Mouse (Mus musculus): Measurements from ENCODE around the gene Kctd15. TPM values are rescaled to one million over a fixed set of nuclear protein-coding genes. Genes with fewer than 3 reads are reported as not detected.

Kctd15 gene
- polyA plus RNA-seq, 1 experiment from 2014 or later, result 41.9 TPM

DNA sequence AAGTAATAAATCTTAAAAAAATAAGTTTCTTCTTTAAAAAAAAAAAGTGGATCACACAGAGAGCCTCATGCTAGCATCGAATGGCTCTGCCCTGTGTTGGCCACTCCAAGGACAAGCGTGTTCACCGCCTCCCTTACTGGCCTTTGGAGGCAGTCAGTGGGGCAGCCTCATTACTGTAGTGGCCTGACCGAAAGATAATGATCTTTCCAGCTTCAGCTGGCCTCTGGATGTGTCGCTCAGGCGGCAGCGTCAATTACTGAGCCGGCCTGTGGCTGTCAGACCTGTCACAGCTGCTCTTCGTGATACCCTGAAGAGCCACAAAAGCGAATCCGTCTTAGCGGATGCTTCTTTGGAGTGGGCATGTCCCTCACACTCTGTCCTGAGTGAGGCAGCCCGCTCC, 33.6 kb upstream of the Kctd15 start:
- Histone ChIP-seq H3K9me3 (ENCODE audit: low read length) (no peaks in the 10 kb centered on the region), H3K4me1 (ENCODE audit: insufficient read depth, low read length) (peaks cover 23% of the 10 kb centered on the region), H3K9ac (replicated peaks; ENCODE audit: low read length) (no peak overlapping the region), H3K36me3 (ENCODE audit: insufficient read depth, low read length) (no peaks in the 10 kb centered on the region), H3K4me2 (replicated peaks; ENCODE audit: low read depth, low read length) (no peak overlapping the region), H3K4me3 (ENCODE audit: low read length) (no peak overlapping the region), H3K27me3 (ENCODE audit: insufficient read depth, low read length) (no peaks in the 10 kb centered on the region), H3K27ac (ENCODE audit: low read length) (no peak overlapping the region)
- no peak; the same call in 1 of the 2 replicates for ATAC-seq (ENCODE audit: low FRiP score, low TSS enrichment)
- 43% methylated on average over 13 of the region's 13 CpGs for WGBS

DNA sequence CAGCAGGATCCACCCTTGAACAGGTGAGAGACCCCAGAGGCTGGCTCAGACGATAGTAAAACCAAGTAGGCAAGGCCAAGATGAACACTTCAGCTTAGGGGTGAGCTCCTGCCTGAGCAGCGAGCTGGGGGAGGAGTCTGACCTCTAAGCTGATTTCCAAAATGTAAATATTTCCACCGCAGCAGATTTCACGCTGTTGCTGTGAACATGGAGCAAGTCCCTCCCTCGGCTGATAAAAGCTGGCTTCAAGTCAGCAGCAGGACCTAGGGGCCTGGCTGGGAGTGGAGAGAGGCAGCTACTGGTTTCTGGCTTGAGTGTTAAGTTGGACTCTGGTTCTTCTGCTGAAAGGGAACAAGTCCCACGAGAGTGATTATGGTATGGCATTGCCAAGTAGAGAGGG, 32.5 kb upstream of the Kctd15 start:
- no peaks in the 10 kb centered on the region for H3K9me3 ChIP-seq (ENCODE audit: low read length)
- no peak for ATAC-seq (ENCODE audit: low FRiP score, low TSS enrichment)
- peaks cover 23% of the 10 kb centered on the region for H3K4me1 ChIP-seq (ENCODE audit: insufficient read depth, low read length)
- H3K4me3 ChIP-seq (ENCODE audit: low read length), result no peak overlapping the region
- H3K4me2 ChIP-seq (replicated peaks; ENCODE audit: low read depth, low read length), result no peak overlapping the region
- H3K27ac ChIP-seq (ENCODE audit: low read length), result no peak overlapping the region
- H3K27me3 ChIP-seq (ENCODE audit: insufficient read depth, low read length), result no peaks in the 10 kb centered on the region
- WGBS, result 23% methylated on average over 6 of the region's 6 CpGs
- no peaks in the 10 kb centered on the region for H3K36me3 ChIP-seq (ENCODE audit: insufficient read depth, low read length)
- no peak overlapping the region for H3K9ac ChIP-seq (replicated peaks; ENCODE audit: low read length)

DNA sequence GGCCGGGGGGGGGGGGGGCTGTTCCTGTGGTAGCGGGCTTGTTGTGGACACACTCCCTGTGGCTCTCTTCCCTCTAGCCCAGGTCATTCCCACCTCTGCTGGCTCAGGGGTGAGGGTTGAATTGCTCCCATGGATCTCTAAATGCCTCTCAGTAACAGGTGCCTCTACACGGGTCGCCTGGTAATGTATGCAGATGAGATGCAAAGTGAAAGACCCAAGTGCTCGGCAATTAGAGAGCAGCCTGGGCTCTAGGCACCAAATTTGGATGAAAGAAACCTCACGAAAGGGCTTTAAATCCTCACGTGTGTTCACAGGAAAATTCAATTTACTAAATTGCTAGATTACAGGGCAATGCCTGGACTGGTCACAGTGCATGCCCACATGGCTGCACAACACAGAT, 29.3 kb upstream of the Kctd15 start:
- H3K9ac ChIP-seq (replicated peaks; ENCODE audit: low read length), result no peak overlapping the region
- no peaks in the 10 kb centered on the region for H3K36me3 ChIP-seq (ENCODE audit: insufficient read depth, low read length)
- no peaks in the 10 kb centered on the region for H3K27me3 ChIP-seq (ENCODE audit: insufficient read depth, low read length)
- 43% methylated on average over 7 of the region's 7 CpGs for WGBS
- H3K4me2 ChIP-seq (replicated peaks; ENCODE audit: low read depth, low read length), result no peak overlapping the region
- no peak overlapping the region for H3K4me3 ChIP-seq (ENCODE audit: low read length)
- no peak overlapping the region for H3K27ac ChIP-seq (ENCODE audit: low read length)
- no peak for ATAC-seq (ENCODE audit: low FRiP score, low TSS enrichment)
- no peaks in the 10 kb centered on the region for H3K9me3 ChIP-seq (ENCODE audit: low read length)
- peaks cover 10% of the 10 kb centered on the region; the same call in 1 of the 2 replicates for H3K4me1 ChIP-seq (ENCODE audit: insufficient read depth, low read length)

DNA sequence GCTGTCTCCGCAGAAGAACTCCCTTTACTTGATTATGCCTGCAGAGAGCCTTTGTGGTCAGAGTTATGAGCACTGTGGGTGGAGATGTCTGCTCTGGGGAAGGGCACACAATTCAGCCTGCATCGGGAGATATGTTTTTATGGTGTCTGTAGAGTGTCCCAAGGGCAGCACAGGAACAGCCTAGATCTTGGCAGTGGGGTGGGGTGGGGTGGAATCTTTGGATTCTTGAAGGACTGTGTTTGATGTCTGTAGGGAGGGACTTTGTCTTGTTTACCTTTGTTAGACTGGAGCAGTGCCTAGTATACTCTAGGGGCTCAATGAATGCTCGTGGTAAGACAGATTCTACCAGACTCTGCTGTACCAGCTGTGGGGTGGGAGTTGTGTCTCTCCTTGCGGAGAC, 28.6 kb upstream of the Kctd15 start:
- no peak overlapping the region for H3K4me2 ChIP-seq (replicated peaks; ENCODE audit: low read depth, low read length)
- 0 out of 2 replicates have a peak, but pooled peaks cover 9% of the 10 kb centered on the region for H3K4me1 ChIP-seq (ENCODE audit: insufficient read depth, low read length)
- no peaks in the 10 kb centered on the region for H3K36me3 ChIP-seq (ENCODE audit: insufficient read depth, low read length)
- no peak overlapping the region for H3K4me3 ChIP-seq (ENCODE audit: low read length)
- no peaks in the 10 kb centered on the region for H3K27me3 ChIP-seq (ENCODE audit: insufficient read depth, low read length)
- ATAC-seq (ENCODE audit: low FRiP score, low TSS enrichment), result no peak
- no peaks in the 10 kb centered on the region for H3K9me3 ChIP-seq (ENCODE audit: low read length)
- no peak overlapping the region for H3K27ac ChIP-seq (ENCODE audit: low read length)
- no peak overlapping the region for H3K9ac ChIP-seq (replicated peaks; ENCODE audit: low read length)
- WGBS, result 60% methylated on average over 4 of the region's 4 CpGs

DNA sequence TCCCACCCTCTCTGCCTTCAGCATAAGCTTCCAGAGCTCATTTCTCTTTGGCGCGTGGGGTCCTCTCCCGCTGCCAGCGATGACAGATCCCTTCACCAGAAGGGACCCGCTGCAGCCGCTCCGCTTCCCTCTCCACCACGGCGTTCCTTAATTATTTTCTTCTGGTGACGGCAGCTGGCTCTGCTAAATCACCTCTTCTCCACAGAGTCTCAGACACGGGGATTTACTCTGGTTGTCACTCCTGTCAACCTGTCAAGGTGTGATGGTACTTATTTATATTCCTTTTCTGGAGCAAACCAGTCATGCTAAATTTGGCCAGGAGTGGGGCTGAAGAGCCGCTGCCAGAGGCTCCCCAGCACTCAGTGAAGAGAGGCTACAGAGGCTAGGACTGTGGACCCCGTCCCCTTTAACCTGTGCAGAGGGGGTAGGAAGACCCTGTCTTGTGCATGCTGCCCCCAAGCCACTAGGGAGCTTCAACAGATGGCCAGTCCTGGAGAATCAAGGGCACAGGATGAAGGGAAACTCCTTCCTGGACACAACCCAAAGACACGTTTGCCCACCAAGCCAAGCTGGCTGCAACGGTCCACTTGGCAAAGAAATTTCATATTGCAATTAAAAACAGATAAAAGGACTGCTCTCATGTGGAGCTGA, 24.4 kb upstream of the Kctd15 start:
- no peak for ATAC-seq (ENCODE audit: low FRiP score, low TSS enrichment)
- H3K27ac ChIP-seq (ENCODE audit: low read length), result no peak overlapping the region
- no peak overlapping the region for H3K9ac ChIP-seq (replicated peaks; ENCODE audit: low read length)
- no peaks in the 10 kb centered on the region for H3K36me3 ChIP-seq (ENCODE audit: insufficient read depth, low read length)
- H3K4me2 ChIP-seq (replicated peaks; ENCODE audit: low read depth, low read length), result no peak overlapping the region
- 50% methylated on average over 15 of the region's 15 CpGs for WGBS
- H3K4me1 ChIP-seq (ENCODE audit: insufficient read depth, low read length), result 0 out of 2 replicates have a peak, but pooled peaks cover 5% of the 10 kb centered on the region
- H3K27me3 ChIP-seq (ENCODE audit: insufficient read depth, low read length), result peaks cover 2% of the 10 kb centered on the region
- no peak overlapping the region for H3K4me3 ChIP-seq (ENCODE audit: low read length)
- no peaks in the 10 kb centered on the region for H3K9me3 ChIP-seq (ENCODE audit: low read length)

DNA sequence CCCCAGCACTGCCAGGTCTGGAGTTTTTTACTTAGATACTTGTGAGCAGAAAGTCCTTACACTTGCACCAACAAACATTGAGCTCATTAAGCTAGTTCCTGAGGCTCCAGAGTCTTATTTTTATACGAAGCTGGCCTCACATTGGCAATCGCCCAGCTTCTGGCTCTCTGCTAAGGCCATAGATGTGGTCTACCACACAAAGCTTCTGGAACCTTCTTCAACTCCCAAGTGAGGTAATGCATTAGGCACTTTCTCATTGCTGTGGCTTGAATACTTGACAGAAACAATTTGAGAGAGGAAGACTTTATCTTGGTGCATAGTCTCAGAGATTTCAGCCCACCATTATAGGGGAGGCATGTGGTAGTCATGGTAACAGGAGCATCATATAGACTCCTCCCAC, 23.4 kb upstream of the Kctd15 start:
- Histone ChIP-seq H3K9ac (replicated peaks; ENCODE audit: low read length) (no peak overlapping the region), H3K4me1 (ENCODE audit: insufficient read depth, low read length) (peaks cover 12% of the 10 kb centered on the region), H3K27me3 (ENCODE audit: insufficient read depth, low read length) (peaks cover 12% of the 10 kb centered on the region), H3K27ac (ENCODE audit: low read length) (no peak overlapping the region), H3K4me3 (ENCODE audit: low read length) (no peak overlapping the region), H3K36me3 (ENCODE audit: insufficient read depth, low read length) (no peaks in the 10 kb centered on the region), H3K9me3 (ENCODE audit: low read length) (no peaks in the 10 kb centered on the region), H3K4me2 (replicated peaks; ENCODE audit: low read depth, low read length) (no peak overlapping the region)
- WGBS, result 76% methylated on average over 2 of the region's 2 CpGs
- ATAC-seq (ENCODE audit: low FRiP score, low TSS enrichment), result no peak

DNA sequence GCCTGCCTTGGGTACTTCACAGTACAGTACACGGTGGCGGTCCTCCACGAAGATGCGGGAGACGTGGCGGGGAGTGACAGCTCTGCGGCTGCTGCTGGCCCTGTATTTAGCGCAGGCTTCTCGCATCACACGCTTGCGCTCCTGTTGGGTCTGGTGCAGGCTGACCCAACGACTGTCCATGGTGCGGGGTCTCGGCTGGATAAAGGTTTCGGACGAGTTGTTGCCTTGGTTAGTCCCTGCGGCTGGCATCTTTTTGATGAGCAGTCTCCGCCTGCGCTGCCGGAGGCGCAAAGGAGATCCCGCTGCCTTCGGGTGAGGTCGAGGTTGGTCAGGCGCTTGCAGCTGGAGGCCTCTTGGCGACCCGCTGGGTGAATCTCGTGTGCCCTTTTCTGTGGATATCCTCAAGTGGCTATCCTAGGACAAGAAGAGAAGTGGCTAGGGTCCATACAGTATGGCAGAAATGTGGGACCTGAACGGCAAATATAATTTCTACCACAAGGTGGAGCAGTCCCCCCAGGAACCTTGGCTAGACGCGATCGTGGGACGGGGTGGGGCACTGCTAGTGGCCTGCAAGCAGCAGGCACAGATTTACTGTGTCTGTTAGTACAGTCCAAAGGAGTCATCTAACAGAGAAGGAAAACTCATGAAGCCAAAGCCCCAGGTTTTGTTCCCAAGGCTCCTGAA, 19.4 kb upstream of the Kctd15 start:
- peaks cover 18% of the 10 kb centered on the region for H3K4me1 ChIP-seq (ENCODE audit: insufficient read depth, low read length)
- WGBS, result 8% methylated on average over 33 of the region's 33 CpGs
- H3K27me3 ChIP-seq (ENCODE audit: insufficient read depth, low read length), result peaks cover 34% of the 10 kb centered on the region
- H3K27ac ChIP-seq (ENCODE audit: low read length), result no peak overlapping the region
- peak; percentile 52 for ATAC-seq (ENCODE audit: low FRiP score, low TSS enrichment)
- no peaks in the 10 kb centered on the region for H3K36me3 ChIP-seq (ENCODE audit: insufficient read depth, low read length)
- H3K9ac ChIP-seq (replicated peaks; ENCODE audit: low read length), result no peak overlapping the region
- peak overlapping the region; percentile 48 for H3K4me2 ChIP-seq (replicated peaks; ENCODE audit: low read depth, low read length)
- H3K9me3 ChIP-seq (ENCODE audit: low read length), result no peaks in the 10 kb centered on the region
- H3K4me3 ChIP-seq (ENCODE audit: low read length), result peak overlapping the region; percentile 30

DNA sequence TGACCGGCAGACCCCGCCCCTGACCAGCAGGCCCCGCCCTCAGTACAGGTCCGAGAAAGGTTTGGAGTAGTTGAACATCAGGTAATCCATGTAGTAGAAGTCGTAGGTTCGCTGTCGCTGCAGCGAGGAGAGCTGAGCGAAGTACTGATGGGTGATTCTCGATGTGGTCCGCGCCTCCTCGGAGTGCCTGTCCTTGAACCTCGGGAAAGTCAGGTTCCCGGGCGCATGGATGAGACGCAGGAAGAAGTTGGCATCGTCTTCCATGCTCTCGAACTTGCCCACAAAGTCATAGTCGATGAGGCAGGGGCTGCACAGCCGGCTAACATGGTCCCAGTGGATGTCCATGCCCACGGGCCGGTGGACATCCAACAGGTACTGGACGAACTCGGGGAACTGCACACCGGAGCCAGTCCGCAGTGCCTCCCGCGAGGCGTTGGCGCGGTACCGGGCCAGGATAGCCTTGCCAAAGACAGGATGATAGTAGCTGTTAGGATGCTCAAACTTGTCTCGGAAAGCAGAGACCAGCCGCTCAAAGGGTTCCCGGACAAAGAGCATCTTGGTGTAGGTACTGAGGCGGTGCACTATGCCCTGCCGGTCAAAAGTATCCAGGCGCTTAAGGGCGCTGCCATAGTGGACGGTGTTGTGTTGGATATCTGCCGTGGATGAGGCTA, 18.7 kb upstream of the Kctd15 start:
- H3K4me3 ChIP-seq (ENCODE audit: low read length), result peak overlapping the region; percentile 30
- peak overlapping the region; percentile 48 for H3K4me2 ChIP-seq (replicated peaks; ENCODE audit: low read depth, low read length)
- H3K9ac ChIP-seq (replicated peaks; ENCODE audit: low read length), result no peak overlapping the region
- no peak overlapping the region for H3K27ac ChIP-seq (ENCODE audit: low read length)
- WGBS, result 17% methylated on average over 42 of the region's 42 CpGs
- no peaks in the 10 kb centered on the region for H3K9me3 ChIP-seq (ENCODE audit: low read length)
- H3K36me3 ChIP-seq (ENCODE audit: insufficient read depth, low read length), result no peaks in the 10 kb centered on the region
- H3K4me1 ChIP-seq (ENCODE audit: insufficient read depth, low read length), result peaks cover 18% of the 10 kb centered on the region
- peaks cover 34% of the 10 kb centered on the region for H3K27me3 ChIP-seq (ENCODE audit: insufficient read depth, low read length)
- no peak for ATAC-seq (ENCODE audit: low FRiP score, low TSS enrichment)

DNA sequence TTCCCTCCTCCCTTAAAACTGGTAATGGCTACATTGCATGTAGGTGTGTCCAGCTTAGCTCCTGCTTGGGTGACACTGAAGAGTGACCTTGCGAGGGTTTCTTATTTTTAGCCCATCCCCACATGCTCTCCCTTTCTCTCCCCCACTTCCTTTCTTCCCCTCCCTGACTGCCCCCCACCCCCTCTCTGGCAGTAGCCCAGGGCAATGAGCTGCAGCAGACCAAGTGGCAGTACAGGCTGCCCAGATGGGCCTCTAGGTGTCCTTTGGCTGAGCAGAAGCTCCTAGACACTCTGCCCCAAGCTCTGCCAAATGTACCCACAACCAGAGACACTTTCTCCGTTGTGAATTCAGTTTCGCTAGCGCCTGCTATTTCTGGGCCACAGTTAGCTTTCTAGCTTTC, 16.4 kb upstream of the Kctd15 start:
- WGBS, result 80% methylated on average over 4 of the region's 4 CpGs
- H3K27me3 ChIP-seq (ENCODE audit: insufficient read depth, low read length), result peaks cover 34% of the 10 kb centered on the region
- no peak overlapping the region for H3K27ac ChIP-seq (ENCODE audit: low read length)
- no peak overlapping the region for H3K4me3 ChIP-seq (ENCODE audit: low read length)
- no peak overlapping the region for H3K4me2 ChIP-seq (replicated peaks; ENCODE audit: low read depth, low read length)
- H3K4me1 ChIP-seq (ENCODE audit: insufficient read depth, low read length), result peaks cover 30% of the 10 kb centered on the region
- ATAC-seq (ENCODE audit: low FRiP score, low TSS enrichment), result no peak
- H3K9me3 ChIP-seq (ENCODE audit: low read length), result no peaks in the 10 kb centered on the region
- no peaks in the 10 kb centered on the region for H3K36me3 ChIP-seq (ENCODE audit: insufficient read depth, low read length)
- no peak overlapping the region for H3K9ac ChIP-seq (replicated peaks; ENCODE audit: low read length)

DNA sequence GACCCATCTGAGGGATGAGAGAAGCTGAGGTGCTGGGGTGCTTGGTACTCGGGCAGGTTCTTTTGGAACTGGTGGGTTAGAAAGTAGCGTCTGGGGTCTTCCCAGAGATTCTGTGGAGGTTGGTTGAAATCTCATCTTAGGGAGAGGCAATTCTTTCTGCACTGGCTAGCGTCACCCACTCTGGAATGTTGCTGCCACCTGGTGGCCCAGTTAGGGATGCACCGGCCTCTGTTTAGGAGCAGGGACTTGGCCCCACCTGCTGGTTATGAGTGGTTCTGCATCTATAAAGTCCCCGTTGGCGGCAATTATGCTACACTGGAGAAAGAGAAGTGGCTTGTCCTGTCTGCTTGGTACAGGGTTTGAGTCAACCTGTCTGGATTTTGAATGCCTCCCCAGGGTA, 15.4 kb upstream of the Kctd15 start:
- peak; percentile 56; the same call in 1 of the 2 replicates for ATAC-seq (ENCODE audit: low FRiP score, low TSS enrichment)
- H3K9me3 ChIP-seq (ENCODE audit: low read length), result no peaks in the 10 kb centered on the region
- peaks cover 34% of the 10 kb centered on the region for H3K27me3 ChIP-seq (ENCODE audit: insufficient read depth, low read length)
- 2% methylated on average over 6 of the region's 6 CpGs for WGBS
- H3K9ac ChIP-seq (replicated peaks; ENCODE audit: low read length), result no peak overlapping the region
- no peak overlapping the region for H3K4me3 ChIP-seq (ENCODE audit: low read length)
- H3K27ac ChIP-seq (ENCODE audit: low read length), result no peak overlapping the region
- H3K36me3 ChIP-seq (ENCODE audit: insufficient read depth, low read length), result no peaks in the 10 kb centered on the region
- peaks cover 31% of the 10 kb centered on the region for H3K4me1 ChIP-seq (ENCODE audit: insufficient read depth, low read length)
- no peak overlapping the region for H3K4me2 ChIP-seq (replicated peaks; ENCODE audit: low read depth, low read length)
